Mouse (Mus musculus): ENCODE data around the gene Mapkbp1. TPM values are rescaled to one million over a fixed set of nuclear protein-coding genes. Genes with fewer than 3 reads are reported as not detected.

The Mapkbp1 gene
- 4.4 and 5.6 TPM in 2 replicates for polyA plus RNA-seq (2015; fragmentation: Nextera tagmentation; extraction: Ambion mirVana)

GRCm38 (mm10) chr2:119972537-119972879 lies at the start of gene Mapkbp1:
TSS of gene Mapkbp1 (plus strand) at chr2:119972699.

GRCm38 (mm10) chr2:120026984-120027949 lies 54.8 kb downstream of the Mapkbp1 start, which contains the start of the genes Jmjd7 and Gm28042:
TSS of gene Jmjd7 (plus strand) at chr2:120027483.
TSS of gene Gm28042 (plus strand) at chr2:120027493.

GRCm38 (mm10) chr2:120032726-120033467 lies 60.4 kb downstream of the Mapkbp1 start, which contains the start of gene Pla2g4b:
TSS of gene Pla2g4b (plus strand) at chr2:120033417.

Small RNAs within 50 kb of the gene (microRNA-seq; reads per million reads assigned to microRNA genes)
- gene Mir7665: not detected

Other genes with a start within 250 kb of the Mapkbp1 start
- gene Itpka, start 230.4 kb upstream of the Mapkbp1 start, polyA plus RNA-seq (2015; fragmentation: Nextera tagmentation; extraction: Ambion mirVana): 1.3 and 1.9 TPM in 2 replicates
- 2.3 and 2.7 TPM in 2 replicates for gene Ltk, start 212.3 kb upstream of the Mapkbp1 start, polyA plus RNA-seq (2015; fragmentation: Nextera tagmentation; extraction: Ambion mirVana)
- gene Rpap1, start 185.2 kb upstream of the Mapkbp1 start, polyA plus RNA-seq (2015; fragmentation: Nextera tagmentation; extraction: Ambion mirVana): 11.3 and 12.4 TPM in 2 replicates
- 20.5 and 20.7 TPM in 2 replicates for gene Tyro3, start 175.0 kb upstream of the Mapkbp1 start, polyA plus RNA-seq (2015; fragmentation: Nextera tagmentation; extraction: Ambion mirVana)
- 14.0 and 16.5 TPM in 2 replicates for gene Mga, start 75.5 kb upstream of the Mapkbp1 start, polyA plus RNA-seq (2015; fragmentation: Nextera tagmentation; extraction: Ambion mirVana)
- 19.2 and 20.2 TPM in 2 replicates for gene Jmjd7, start 54.8 kb downstream of the Mapkbp1 start, polyA plus RNA-seq (2015; fragmentation: Nextera tagmentation; extraction: Ambion mirVana)
- 1.6 and 2.3 TPM in 2 replicates for gene Gm28042, start 54.8 kb downstream of the Mapkbp1 start, polyA plus RNA-seq (2015; fragmentation: Nextera tagmentation; extraction: Ambion mirVana)
- gene Pla2g4b, start 60.7 kb downstream of the Mapkbp1 start, polyA plus RNA-seq (2015; fragmentation: Nextera tagmentation; extraction: Ambion mirVana): 0.70 and 1.0 TPM in 2 replicates
- gene Ehd4, start 181.9 kb downstream of the Mapkbp1 start, polyA plus RNA-seq (2015; fragmentation: Nextera tagmentation; extraction: Ambion mirVana): 20.4 and 23.4 TPM in 2 replicates